Mouse (Mus musculus) CH12.LX (cell line): ENCODE data around the gene Gm17018.

Source experiments
- CHD2 ChIP-seq: IDR thresholded peaks from 2 replicates; pipeline ENCODE4 v1.6.1; 2011; ENCODE audit warnings: low read length, improper control_type of control experiment
- CTCF ChIP-seq, 2 experiments: IDR thresholded peaks in 1 of 2; conservative IDR thresholded peaks in 1 of 2; 2 replicates each; pipeline ENCODE4 v1.5.1; 2011 to 2012; ENCODE audit warnings: low read depth in 2 of 2, low read length in 2 of 2, improper control_type of control experiment in 1 of 2, inconsistent platforms in 1 of 2, mild to moderate bottlenecking in 1 of 2, moderate library complexity in 1 of 2
- POLR2A ChIP-seq: IDR thresholded peaks from 2 replicates; pipeline ENCODE4 v1.6.1; 2011; ENCODE audit warnings: low read depth, mild to moderate bottlenecking, improper control_type of control experiment, low read length
- USF2 ChIP-seq: conservative IDR thresholded peaks from 2 replicates; pipeline ENCODE4 v1.6.1; 2011; ENCODE audit warnings: low read depth, low read length, improper control_type of control experiment

GRCm38 (mm10) chr19:45589761-45590160, 29.3 kb downstream of the Gm17018 start:
- TF ChIP-seq CHD2 = no peak
- TF ChIP-seq USF2 = no peak
- TF ChIP-seq CTCF (conservative IDR thresholded peaks at IDR 0.05 in 1 of 2, IDR thresholded peaks at IDR 0.05 in 1 of 2; ENCODE audit: low read depth in 2 of 2, low read length in 2 of 2) = no peak
- TF ChIP-seq POLR2A = no peak
